Mouse (Mus musculus): ENCODE results near the gene Fbxo34. TPM values are rescaled to one million over a fixed set of nuclear protein-coding genes. Genes with fewer than 3 reads are reported as not detected.
"Not testable (repeated sequence)": the region's sequence is repeated elsewhere in the genome, so short reads cannot be mapped to it uniquely, and the experiment has no call there.

Gene Fbxo34
- polyA plus RNA-seq (2012) = 5.5 and 7.0 TPM in 2 replicates

DNA sequence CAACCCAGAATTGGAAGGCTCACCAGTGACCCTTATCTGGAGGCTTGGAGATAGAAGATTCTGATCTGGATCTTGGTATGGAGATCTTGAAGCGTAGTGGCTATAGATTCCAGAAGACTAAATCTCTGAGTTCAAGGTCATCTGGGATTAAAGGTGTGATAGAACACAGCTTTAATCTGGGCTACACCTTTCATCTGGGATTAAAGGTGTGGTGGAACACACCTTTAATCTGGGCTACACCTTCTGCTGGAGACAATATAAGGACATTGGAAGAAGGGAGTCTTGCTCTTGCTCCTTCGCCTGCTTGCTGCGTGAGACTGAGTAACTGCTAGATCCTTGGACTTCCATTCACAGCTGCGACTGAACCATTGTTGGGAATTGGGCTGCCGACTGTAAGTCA, at the start of gene Fbxo34:
TSS of gene Fbxo34 (plus strand) at position 301 of the 400 bp plus-strand sequence.
- not testable (repeated sequence) for H3K4me1 ChIP-seq (ENCODE audit: control insufficient read depth); H3K36me3 ChIP-seq (ENCODE audit: control insufficient read depth); H3K9me3 ChIP-seq (ENCODE audit: control insufficient read depth, low read length); H3K27me3 ChIP-seq (ENCODE audit: control insufficient read depth); H3K4me3 ChIP-seq (replicated peaks)

DNA sequence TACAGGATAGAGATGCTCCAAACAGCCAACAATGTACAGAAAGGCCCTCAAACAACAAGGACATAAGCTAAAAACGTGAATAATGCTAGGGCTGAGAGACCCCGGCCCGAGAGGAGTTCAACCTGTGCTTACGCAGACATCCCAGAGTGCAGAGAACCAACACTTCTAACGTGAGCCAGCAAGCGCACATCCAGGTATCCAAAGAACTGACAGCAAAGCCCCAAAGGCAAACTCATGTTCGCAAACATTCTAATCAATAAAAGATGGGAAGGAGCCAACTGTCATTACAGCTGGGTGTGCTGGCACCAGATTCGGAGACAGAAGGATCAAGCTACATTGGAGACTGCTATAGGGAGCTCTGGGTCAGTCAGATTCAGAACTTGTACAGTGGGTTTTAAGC, 47.5 kb upstream of the Fbxo34 start:
- Histone ChIP-seq H3K4me1 (ENCODE audit: control insufficient read depth) (no peaks in the 10 kb centered on the region; the same call in 1 of the 2 replicates), H3K4me3 (replicated peaks) (no peak overlapping the region), H3K9me3 (ENCODE audit: control insufficient read depth, low read length) (no peaks in the 10 kb centered on the region), H3K27me3 (ENCODE audit: control insufficient read depth) (no peaks in the 10 kb centered on the region), H3K36me3 (ENCODE audit: control insufficient read depth) (peaks cover 97% of the 10 kb centered on the region)
- TF ChIP-seq GATA1 (IDR thresholded peaks at IDR 0.05; ENCODE audit: low read length) (no peak), TAL1 (IDR thresholded peaks at IDR 0.05; ENCODE audit: low read length) (no peak)

GRCm38 (mm10) chr14:47406000-47406399, 44.2 kb upstream of the Fbxo34 start:
- Histone ChIP-seq H3K27me3 (ENCODE audit: control insufficient read depth) (no peaks in the 10 kb centered on the region), H3K4me1 (ENCODE audit: control insufficient read depth) (no peaks in the 10 kb centered on the region; the same call in 1 of the 2 replicates), H3K36me3 (ENCODE audit: control insufficient read depth) (peaks cover 100% of the 10 kb centered on the region), H3K9me3 (ENCODE audit: control insufficient read depth, low read length) (no peaks in the 10 kb centered on the region), H3K4me3 (replicated peaks) (no peak overlapping the region)
- TF ChIP-seq GATA1 (IDR thresholded peaks at IDR 0.05; ENCODE audit: low read length) (no peak), TAL1 (IDR thresholded peaks at IDR 0.05; ENCODE audit: low read length) (no peak)

- H3K9me3 ChIP-seq (ENCODE audit: control insufficient read depth, low read length) = no peaks in the 10 kb centered on the region
- peak overlapping the region; percentile 92 for H3K4me3 ChIP-seq (replicated peaks)
- H3K36me3 ChIP-seq (ENCODE audit: control insufficient read depth) = peaks cover 51% of the 10 kb centered on the region
- H3K27me3 ChIP-seq (ENCODE audit: control insufficient read depth) = no peaks in the 10 kb centered on the region
- H3K4me1 ChIP-seq (ENCODE audit: control insufficient read depth) = peaks cover 44% of the 10 kb centered on the region
- TF ChIP-seq TAL1 (IDR thresholded peaks at IDR 0.05; ENCODE audit: low read length) (no peak), GATA1 (IDR thresholded peaks at IDR 0.05; ENCODE audit: low read length) (no peak)
Measured at GRCm38 (mm10) chr14:47417346-47417745, 32.9 kb upstream of the Fbxo34 start.

DNA sequence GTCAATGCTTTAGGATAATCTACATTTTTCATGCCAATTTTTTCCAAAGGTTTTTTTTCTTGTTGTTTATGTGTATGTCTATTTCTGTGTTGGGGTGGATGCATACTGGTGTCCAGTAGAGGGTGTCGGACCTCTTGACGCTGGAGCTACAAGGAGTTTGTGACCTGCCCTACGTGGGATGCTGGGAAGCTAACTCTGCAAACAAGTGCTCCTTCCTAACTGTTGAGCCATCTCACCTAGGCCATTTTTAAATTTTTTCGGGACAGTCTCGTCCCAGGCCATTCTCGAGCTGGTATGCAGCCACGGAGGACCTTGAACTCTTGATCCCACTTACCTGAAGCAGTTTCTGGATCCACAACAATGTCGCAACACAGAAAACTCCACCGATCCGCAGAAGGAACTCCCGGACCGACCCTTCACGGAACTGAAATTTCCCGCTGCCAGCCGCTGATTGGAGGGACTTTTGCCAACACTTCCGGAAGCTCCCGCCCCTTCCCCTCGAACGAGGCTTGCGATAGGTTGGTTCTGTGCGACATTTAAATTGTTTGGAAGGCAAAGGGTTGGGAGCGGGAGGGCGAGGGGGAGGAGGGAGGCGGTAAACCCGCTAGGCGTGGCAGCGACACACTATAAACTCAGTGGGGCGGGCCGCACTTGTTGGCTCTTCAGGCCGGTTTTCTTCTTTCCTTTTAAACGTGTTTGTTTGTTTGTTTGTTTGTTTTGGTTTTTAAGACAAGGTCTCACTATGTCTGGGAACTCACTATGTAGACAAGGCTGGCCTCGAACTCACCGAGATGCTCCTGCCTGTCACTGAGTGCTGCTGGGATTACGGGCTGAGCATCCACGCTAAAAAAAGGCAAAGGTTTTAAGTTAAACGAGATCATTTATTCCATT, 32.2 kb upstream of the Fbxo34 start, which contains the start of gene Dlgap5:
TSS of gene Dlgap5 (minus strand) at position 633 of the 891 bp plus-strand sequence.
- no peaks in the 10 kb centered on the region for H3K9me3 ChIP-seq (ENCODE audit: control insufficient read depth, low read length)
- peak within 1 kb of the TSS; percentile 92 for H3K4me3 ChIP-seq (replicated peaks)
- peaks cover 1% of the 10 kb centered on the region; the same call in 1 of the 2 replicates for H3K27me3 ChIP-seq (ENCODE audit: control insufficient read depth)
- H3K36me3 ChIP-seq (ENCODE audit: control insufficient read depth) = peaks cover 45% of the 10 kb centered on the region
- TF ChIP-seq GATA1 (IDR thresholded peaks at IDR 0.05; ENCODE audit: low read length) (no peak), TAL1 (IDR thresholded peaks at IDR 0.05; ENCODE audit: low read length) (no peak)
- H3K4me1 ChIP-seq (ENCODE audit: control insufficient read depth) = peaks cover 44% of the 10 kb centered on the region

GRCm38 (mm10) chr14:47418666-47418991, 31.6 kb upstream of the Fbxo34 start:
- peaks cover 2% of the 10 kb centered on the region; the same call in 1 of the 2 replicates for H3K27me3 ChIP-seq (ENCODE audit: control insufficient read depth)
- TF ChIP-seq TAL1 (IDR thresholded peaks at IDR 0.05; ENCODE audit: low read length) (no peak), GATA1 (IDR thresholded peaks at IDR 0.05; ENCODE audit: low read length) (no peak)

DNA sequence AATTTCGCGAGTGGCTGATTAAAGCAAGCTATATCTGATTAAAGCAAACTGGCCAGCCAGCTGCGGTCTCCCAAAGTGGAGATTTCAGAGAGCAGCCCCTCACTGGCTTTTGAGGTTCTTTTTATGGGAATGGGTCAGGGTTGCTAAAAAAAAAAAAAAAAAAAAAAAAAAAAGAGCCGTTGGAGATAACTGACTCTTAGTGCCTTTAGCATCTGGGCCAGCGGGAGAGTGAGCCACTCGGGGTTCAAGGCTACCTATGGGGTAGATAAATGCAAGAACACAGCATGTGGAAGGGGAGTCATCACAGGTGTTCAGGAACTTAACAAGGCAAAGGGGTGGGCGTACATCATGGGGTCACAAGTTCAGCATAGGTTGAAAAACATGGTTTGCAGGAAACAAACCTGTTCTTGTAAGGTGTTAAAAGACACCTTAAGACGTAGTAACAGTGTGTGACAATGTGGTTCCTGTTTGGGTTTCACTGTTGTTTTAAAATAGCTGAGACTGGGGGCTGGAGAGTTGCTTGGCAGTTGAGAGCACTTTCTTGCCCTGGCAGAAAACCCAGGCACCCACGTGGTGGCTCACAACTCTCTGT, 31.1 kb upstream of the Fbxo34 start:
- H3K4me3 ChIP-seq (replicated peaks) = peak overlapping the region; percentile 92
- H3K36me3 ChIP-seq (ENCODE audit: control insufficient read depth) = peaks cover 34% of the 10 kb centered on the region
- peaks cover 2% of the 10 kb centered on the region; the same call in 1 of the 2 replicates for H3K27me3 ChIP-seq (ENCODE audit: control insufficient read depth)
- H3K9me3 ChIP-seq (ENCODE audit: control insufficient read depth, low read length) = no peaks in the 10 kb centered on the region
- peaks cover 42% of the 10 kb centered on the region for H3K4me1 ChIP-seq (ENCODE audit: control insufficient read depth)
- no peak for TF ChIP-seq TAL1 (IDR thresholded peaks at IDR 0.05; ENCODE audit: low read length)

More at GRCm38 (mm10) chr14:47418666-47418991, 31.6 kb upstream of the Fbxo34 start:
- H3K4me3 ChIP-seq (replicated peaks) = peak overlapping the region; percentile 92
- peaks cover 44% of the 10 kb centered on the region for H3K4me1 ChIP-seq (ENCODE audit: control insufficient read depth)
- H3K9me3 ChIP-seq (ENCODE audit: control insufficient read depth, low read length) = no peaks in the 10 kb centered on the region
- peaks cover 39% of the 10 kb centered on the region for H3K36me3 ChIP-seq (ENCODE audit: control insufficient read depth)

GRCm38 (mm10) chr14:47419723-47420276, 30.4 kb upstream of the Fbxo34 start:
- H3K4me1 ChIP-seq (ENCODE audit: control insufficient read depth) = peaks cover 38% of the 10 kb centered on the region
- H3K36me3 ChIP-seq (ENCODE audit: control insufficient read depth) = peaks cover 27% of the 10 kb centered on the region
- TF ChIP-seq GATA1 (IDR thresholded peaks at IDR 0.05; ENCODE audit: low read length) (no peak), TAL1 (IDR thresholded peaks at IDR 0.05; ENCODE audit: low read length) (no peak)
- peaks cover 2% of the 10 kb centered on the region; the same call in 1 of the 2 replicates for H3K27me3 ChIP-seq (ENCODE audit: control insufficient read depth)
- no peaks in the 10 kb centered on the region for H3K9me3 ChIP-seq (ENCODE audit: control insufficient read depth, low read length)
- H3K4me3 ChIP-seq (replicated peaks) = no peak overlapping the region

- peaks cover 2% of the 10 kb centered on the region; the same call in 1 of the 2 replicates for H3K27me3 ChIP-seq (ENCODE audit: control insufficient read depth)
- no peak overlapping the region for H3K4me3 ChIP-seq (replicated peaks)
- peaks cover 23% of the 10 kb centered on the region for H3K4me1 ChIP-seq (ENCODE audit: control insufficient read depth)
- H3K9me3 ChIP-seq (ENCODE audit: control insufficient read depth, low read length) = no peaks in the 10 kb centered on the region
- peaks cover 9% of the 10 kb centered on the region for H3K36me3 ChIP-seq (ENCODE audit: control insufficient read depth)
- no peak for TF ChIP-seq TAL1 (IDR thresholded peaks at IDR 0.05; ENCODE audit: low read length)
- TF ChIP-seq GATA1 (IDR thresholded peaks at IDR 0.05; ENCODE audit: low read length) = no peak
Measured at GRCm38 (mm10) chr14:47421606-47422005, 28.6 kb upstream of the Fbxo34 start.

Measured in erythroblast, embryonic 14.5 days (primary cell).